Mouse (Mus musculus): ENCODE results near the gene Morn5.

Gene Morn5

GRCm38 (mm10) chr2:36071660-36072305 is 22.5 kb downstream of the Morn5 start:
- no peak for DNase-seq (ENCODE audit: low read depth)

GRCm38 (mm10) chr2:36073781-36074180 is 24.5 kb downstream of the Morn5 start:
- no peak for DNase-seq (ENCODE audit: low read depth)

- DNase-seq (ENCODE audit: low read depth), result no peak
Measured at GRCm38 (mm10) chr2:36075210-36075609, 26.0 kb downstream of the Morn5 start.

- no peak for DNase-seq (ENCODE audit: low read depth)
Measured at GRCm38 (mm10) chr2:36077160-36077761, 28.0 kb downstream of the Morn5 start.

GRCm38 (mm10) chr2:36081446-36081845 is 32.2 kb downstream of the Morn5 start:
- no peak for DNase-seq (ENCODE audit: low read depth)

- DNase-seq (ENCODE audit: low read depth), result no peak
Measured at GRCm38 (mm10) chr2:36082802-36083580, 33.7 kb downstream of the Morn5 start.

GRCm38 (mm10) chr2:36085041-36085440 is 35.8 kb downstream of the Morn5 start:
- DNase-seq (ENCODE audit: low read depth), result no peak

GRCm38 (mm10) chr2:36089190-36089589 is 39.9 kb downstream of the Morn5 start:
- no peak for DNase-seq (ENCODE audit: low read depth)

GRCm38 (mm10) chr2:36090853-36091741 is 41.8 kb downstream of the Morn5 start:
- DNase-seq (ENCODE audit: low read depth), result peak; percentile 71

GRCm38 (mm10) chr2:36092748-36093147 is 43.5 kb downstream of the Morn5 start:
- DNase-seq (ENCODE audit: low read depth), result no peak

- no peak for DNase-seq (ENCODE audit: low read depth)
Measured at GRCm38 (mm10) chr2:36093301-36093700, 44.0 kb downstream of the Morn5 start.

- DNase-seq (ENCODE audit: low read depth), result no peak
Measured at GRCm38 (mm10) chr2:36093914-36094475, 44.7 kb downstream of the Morn5 start.

GRCm38 (mm10) chr2:36097129-36097815 is 48.0 kb downstream of the Morn5 start:
- DNase-seq (ENCODE audit: low read depth), result no peak

GRCm38 (mm10) chr2:36098021-36098420 is 48.8 kb downstream of the Morn5 start:
- DNase-seq (ENCODE audit: low read depth), result no peak

GRCm38 (mm10) chr2:36099739-36100138 is 50.5 kb downstream of the Morn5 start:
- DNase-seq (ENCODE audit: low read depth), result no peak

GRCm38 (mm10) chr2:36101866-36102558 is 52.8 kb downstream of the Morn5 start:
- DNase-seq (ENCODE audit: low read depth), result no peak

GRCm38 (mm10) chr2:36102559-36102946 is 53.3 kb downstream of the Morn5 start:
- DNase-seq (ENCODE audit: low read depth), result no peak

- DNase-seq (ENCODE audit: low read depth), result no peak
Measured at GRCm38 (mm10) chr2:36103069-36103554, 53.9 kb downstream of the Morn5 start.

- no peak for DNase-seq (ENCODE audit: low read depth)
Measured at GRCm38 (mm10) chr2:36103555-36104367, 54.5 kb downstream of the Morn5 start.

Measured in c-Kit-positive CD71-negative TER-119-negative erythroid progenitor cells, embryonic 14.5 days (primary cell).